Mouse (Mus musculus) limb, embryonic 12.5 days (tissue): ENCODE results near the gene Noxo1. TPM values are rescaled to one million over a fixed set of nuclear protein-coding genes. Genes with fewer than 3 reads are reported as not detected.

ENCODE experiments used
- ATAC-seq: fragments of 200-750 bp; cut with Nextera tagmentation; 2 replicates; pipeline ENCODE4 v1.8.0; 2017; ENCODE audit warnings: low read depth, moderate TSS enrichment; ENCODE audit not compliant: insufficient number of reproducible peaks, insufficient read depth, low FRiP score, low TSS enrichment
- H3K27ac ChIP-seq: fragments of 300-500 bp; sonication (generic); 2 replicates; pipeline ENCODE4 v1.5.1; 2016; ENCODE audit warnings: mild to moderate bottlenecking, moderate library complexity
- H3K27me3 ChIP-seq: fragments of 300-500 bp; sonication (generic); 2 replicates; pipeline ENCODE4 v1.6.1; 2016; ENCODE audit warnings: mild to moderate bottlenecking, moderate library complexity
- H3K36me3 ChIP-seq: fragments of 300-500 bp; sonication (generic); 2 replicates; pipeline ENCODE4 v1.6.1; 2016; ENCODE audit warnings: mild to moderate bottlenecking, moderate library complexity
- H3K4me1 ChIP-seq: fragments of 300-500 bp; sonication (generic); replicated peaks from 2 replicates; pipeline ENCODE4 v1.6.1; 2016
- H3K4me2 ChIP-seq: fragments of 300-500 bp; sonication (generic); 2 replicates; pipeline ENCODE4 v1.6.1; 2016; ENCODE audit warnings: mild to moderate bottlenecking, moderate library complexity
- H3K4me3 ChIP-seq: fragments of 300-500 bp; sonication (generic); replicated peaks from 2 replicates; pipeline ENCODE4 v1.5.1; 2016; ENCODE audit warnings: mild to moderate bottlenecking
- H3K9ac ChIP-seq: fragments of 300-500 bp; sonication (generic); replicated peaks from 2 replicates; pipeline ENCODE4 v1.6.1; 2016; ENCODE audit warnings: mild to moderate bottlenecking, moderate library complexity
- H3K9me3 ChIP-seq: fragments of 300-500 bp; sonication (generic); 2 replicates; pipeline ENCODE4 v1.6.1; 2016; ENCODE audit warnings: mild to moderate bottlenecking, moderate library complexity
- WGBS: fragments of 180-500 bp; shearing (Covaris S2); methylation state at CpG from one replicate; pipeline ENCODE4 v1.1.7; 2016; 5-methylcytosine and 5-hydroxymethylcytosine counted together
- polyA plus RNA-seq: library from polyadenylated mRNA; unstranded; fragments of >200 nt; fragmentation: Nextera tagmentation; extraction: Ambion mirVana; gene quantifications from 2 replicates; pipeline ENCODE4 v1.2.1, GENCODE M21; 2016

Gene Noxo1
- polyA plus RNA-seq, 1 experiment from 2014 or later = 1.7 TPM

GRCm38 (mm10) chr17:24677500-24678080, 18.4 kb upstream of the Noxo1 start:
- H3K4me1 ChIP-seq = peaks cover under 1% of the 10 kb centered on the region; the same call in 1 of the 2 replicates
- no peak overlapping the region for H3K27ac ChIP-seq
- peaks cover 67% of the 10 kb centered on the region for H3K36me3 ChIP-seq
- no peak overlapping the region for H3K9ac ChIP-seq
- WGBS = 86% methylated on average over 24 of the region's 24 CpGs
- ATAC-seq = no peak
- no peak overlapping the region for H3K4me3 ChIP-seq
- no peaks in the 10 kb centered on the region for H3K9me3 ChIP-seq
- no peak overlapping the region for H3K4me2 ChIP-seq
- H3K27me3 ChIP-seq = no peaks in the 10 kb centered on the region

GRCm38 (mm10) chr17:24686514-24686913, 9.5 kb upstream of the Noxo1 start:
- H3K4me3 ChIP-seq = peak overlapping the region; percentile 16; the same call in 1 of the 2 replicates
- WGBS = 22% methylated on average over 16 of the region's 16 CpGs
- H3K27me3 ChIP-seq = peaks cover 56% of the 10 kb centered on the region
- no peak overlapping the region for H3K9ac ChIP-seq
- peak overlapping the region; percentile 44 for H3K4me2 ChIP-seq
- peaks cover 11% of the 10 kb centered on the region for H3K36me3 ChIP-seq
- H3K27ac ChIP-seq = no peak overlapping the region
- no peaks in the 10 kb centered on the region for H3K9me3 ChIP-seq
- no peak for ATAC-seq
- peaks cover 15% of the 10 kb centered on the region for H3K4me1 ChIP-seq

GRCm38 (mm10) chr17:24687146-24687595, 8.9 kb upstream of the Noxo1 start:
- peaks cover 15% of the 10 kb centered on the region for H3K4me1 ChIP-seq
- ATAC-seq = no peak
- H3K9ac ChIP-seq = peak overlapping the region; percentile 37; the same call in 1 of the 2 replicates
- H3K27ac ChIP-seq = no peak overlapping the region
- H3K9me3 ChIP-seq = no peaks in the 10 kb centered on the region
- H3K4me3 ChIP-seq = peak overlapping the region; percentile 29
- H3K36me3 ChIP-seq = peaks cover 8% of the 10 kb centered on the region
- WGBS = 3% methylated on average over 25 of the region's 25 CpGs
- H3K4me2 ChIP-seq = peak overlapping the region; percentile 52
- H3K27me3 ChIP-seq = peaks cover 61% of the 10 kb centered on the region

GRCm38 (mm10) chr17:24687599-24687998, 8.4 kb upstream of the Noxo1 start:
- Histone ChIP-seq H3K9me3 (no peaks in the 10 kb centered on the region), H3K36me3 (peaks cover 8% of the 10 kb centered on the region), H3K27ac (no peak overlapping the region), H3K4me2 (peak overlapping the region; percentile 52), H3K9ac (peak overlapping the region; percentile 37; the same call in 1 of the 2 replicates), H3K27me3 (peaks cover 63% of the 10 kb centered on the region), H3K4me3 (peak overlapping the region; percentile 29), H3K4me1 (peaks cover 15% of the 10 kb centered on the region)
- no peak for ATAC-seq
- WGBS = 18% methylated on average over 23 of the region's 23 CpGs

GRCm38 (mm10) chr17:24689251-24690081, 6.6 kb upstream of the Noxo1 start, which contains the start of gene Syngr3:
TSS of gene Syngr3 (minus strand) at chr17:24689955.
- peak within 1 kb of the TSS; percentile 74 for H3K9ac ChIP-seq
- H3K4me3 ChIP-seq = peak within 1 kb of the TSS; percentile 70
- H3K27me3 ChIP-seq = peaks cover 63% of the 10 kb centered on the region
- no peaks in the 10 kb centered on the region for H3K9me3 ChIP-seq
- ATAC-seq = peak; percentile 35; the same call in 1 of the 2 replicates
- H3K4me1 ChIP-seq = peaks cover 19% of the 10 kb centered on the region
- WGBS = 1% methylated on average over 50 of the region's 55 CpGs
- peak within 1 kb of the TSS; percentile 94 for H3K4me2 ChIP-seq
- H3K27ac ChIP-seq = no peak within 1 kb of the TSS
- H3K36me3 ChIP-seq = peaks cover 21% of the 10 kb centered on the region

- H3K27me3 ChIP-seq = peaks cover 46% of the 10 kb centered on the region
- no peak for ATAC-seq
- 90% methylated on average over 5 of the region's 5 CpGs for WGBS
Measured at GRCm38 (mm10) chr17:24692385-24692784, 3.6 kb upstream of the Noxo1 start.

GRCm38 (mm10) chr17:24695326-24696010, 566 bp upstream of the Noxo1 start:
- peak overlapping the region; percentile 91 for H3K27ac ChIP-seq

More at GRCm38 (mm10) chr17:24692385-24692784, 3.6 kb upstream of the Noxo1 start:
- no peak overlapping the region for H3K4me2 ChIP-seq
- H3K36me3 ChIP-seq = peaks cover 21% of the 10 kb centered on the region
- peaks cover 30% of the 10 kb centered on the region for H3K4me1 ChIP-seq
- no peak overlapping the region for H3K4me3 ChIP-seq
- H3K27ac ChIP-seq = no peak overlapping the region
- no peaks in the 10 kb centered on the region for H3K9me3 ChIP-seq
- no peak overlapping the region for H3K9ac ChIP-seq

GRCm38 (mm10) chr17:24697985-24698384, 2.0 kb downstream of the Noxo1 start:
- Histone ChIP-seq H3K36me3 (peaks cover 46% of the 10 kb centered on the region), H3K27me3 (no peaks in the 10 kb centered on the region), H3K4me3 (no peak overlapping the region), H3K9ac (no peak overlapping the region), H3K27ac (0 out of 2 replicates have a peak overlapping the region, but pooled peaks have one; percentile 23), H3K4me2 (no peak overlapping the region; the same call in 1 of the 2 replicates), H3K4me1 (peaks cover 24% of the 10 kb centered on the region), H3K9me3 (no peaks in the 10 kb centered on the region)
- WGBS = 36% methylated on average over 5 of the region's 5 CpGs
- no peak for ATAC-seq

More at GRCm38 (mm10) chr17:24695326-24696010, 566 bp upstream of the Noxo1 start:
- Histone ChIP-seq H3K27me3 (peaks cover 15% of the 10 kb centered on the region), H3K4me1 (peaks cover 24% of the 10 kb centered on the region), H3K9ac (peak overlapping the region; percentile 87), H3K36me3 (peaks cover 32% of the 10 kb centered on the region), H3K9me3 (no peaks in the 10 kb centered on the region), H3K4me3 (peak overlapping the region; percentile 88), H3K4me2 (peak overlapping the region; percentile 73)
- WGBS = 8% methylated on average over 44 of the region's 51 CpGs
- ATAC-seq = peak; percentile 21; the same call in 1 of the 2 replicates

GRCm38 (mm10) chr17:24698715-24699114, 2.7 kb downstream of the Noxo1 start:
- H3K36me3 ChIP-seq = peaks cover 47% of the 10 kb centered on the region
- no peak overlapping the region for H3K9ac ChIP-seq
- H3K27ac ChIP-seq = no peak overlapping the region
- no peak overlapping the region for H3K4me3 ChIP-seq
- H3K4me2 ChIP-seq = no peak overlapping the region
- WGBS = 71% methylated on average over 9 of the region's 9 CpGs
- H3K9me3 ChIP-seq = no peaks in the 10 kb centered on the region
- no peaks in the 10 kb centered on the region for H3K27me3 ChIP-seq
- peaks cover 24% of the 10 kb centered on the region for H3K4me1 ChIP-seq
- ATAC-seq = no peak

GRCm38 (mm10) chr17:24699473-24699872, 3.4 kb downstream of the Noxo1 start:
- H3K4me1 ChIP-seq = peaks cover 20% of the 10 kb centered on the region
- no peak overlapping the region for H3K4me2 ChIP-seq
- no peaks in the 10 kb centered on the region for H3K27me3 ChIP-seq
- H3K36me3 ChIP-seq = peaks cover 50% of the 10 kb centered on the region
- ATAC-seq = no peak
- no peaks in the 10 kb centered on the region for H3K9me3 ChIP-seq
- H3K4me3 ChIP-seq = no peak overlapping the region
- 82% methylated on average over 2 of the region's 2 CpGs for WGBS
- H3K27ac ChIP-seq = no peak overlapping the region
- H3K9ac ChIP-seq = no peak overlapping the region

- no peak overlapping the region for H3K4me3 ChIP-seq
- H3K4me1 ChIP-seq = peaks cover 16% of the 10 kb centered on the region
- WGBS = 88% methylated on average over 9 of the region's 9 CpGs
- H3K27me3 ChIP-seq = no peaks in the 10 kb centered on the region
- no peak for ATAC-seq
- no peak overlapping the region for H3K9ac ChIP-seq
- H3K36me3 ChIP-seq = peaks cover 61% of the 10 kb centered on the region
- no peak overlapping the region for H3K27ac ChIP-seq
- H3K9me3 ChIP-seq = no peaks in the 10 kb centered on the region
- H3K4me2 ChIP-seq = no peak overlapping the region
Measured at GRCm38 (mm10) chr17:24701251-24701650, 5.2 kb downstream of the Noxo1 start.
